Mouse (Mus musculus): ENCODE measurements around the gene Ms4a10.

Gene Ms4a10

DNA sequence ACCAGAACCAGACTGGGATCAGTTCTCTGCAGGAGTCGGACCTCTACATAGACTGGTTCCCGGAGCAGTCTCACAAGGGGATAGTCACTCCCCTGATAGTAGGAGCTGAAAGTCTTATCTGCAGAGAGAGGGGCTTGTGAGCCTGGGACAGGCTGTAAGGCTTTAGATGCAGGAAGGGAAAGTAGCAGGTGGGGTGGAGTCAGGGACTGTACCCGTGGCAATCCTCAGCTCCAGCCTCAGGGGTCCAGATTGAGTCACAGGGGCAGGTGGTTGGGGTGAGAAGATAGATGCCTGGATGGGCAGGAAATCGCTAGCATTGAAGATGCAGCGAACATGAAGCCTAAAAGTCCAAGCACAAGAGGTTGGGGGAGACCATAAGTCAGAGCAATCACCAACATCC lies 58.0 kb downstream of the Ms4a10 start:
- DNase-seq = no peak

DNA sequence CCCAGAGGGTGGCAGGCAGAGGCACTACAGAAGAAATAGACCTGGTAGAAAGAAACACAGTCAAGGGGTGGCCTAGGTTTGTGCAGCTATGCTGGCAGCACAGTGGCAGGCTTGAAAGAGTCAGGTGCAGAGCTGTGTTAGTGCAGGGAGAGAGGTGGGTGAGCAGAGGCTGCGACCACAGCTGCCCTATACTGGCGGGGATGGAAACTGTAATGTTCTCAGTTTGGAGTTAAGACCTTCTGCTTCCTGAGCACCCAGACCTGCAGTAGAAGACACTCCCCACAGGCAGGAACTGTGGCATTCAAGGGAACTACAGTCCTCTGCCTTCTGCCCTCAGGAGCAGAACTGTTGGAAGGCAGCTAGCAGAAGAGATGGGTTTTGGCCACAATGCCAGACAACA lies 59.6 kb downstream of the Ms4a10 start:
- DNase-seq = no peak

- no peak for DNase-seq
These were observed 60.2 kb downstream of the Ms4a10 start for GRCm38 (mm10) chr19:10914291-10914690.
